Mouse (Mus musculus): ENCODE data around the gene Lhpp.

- TF ChIP-seq CTCF (IDR thresholded peaks at IDR 0.05; ENCODE audit: insufficient read depth, low read depth, low read length) (no peak), POLR2A (IDR thresholded peaks at IDR 0.05; ENCODE audit: insufficient read depth, low read depth, low read length) (no peak)
These were observed 54.4 kb downstream of the Lhpp start for GRCm38 (mm10) chr7:132664815-132665214.
